Mouse (Mus musculus): ENCODE results near the gene Tomm22. TPM values are rescaled to one million over a fixed set of nuclear protein-coding genes. Genes with fewer than 3 reads are reported as not detected.
A peak's percentile ranks its signal among the peaks of the same experiment; 100 is the strongest.
"Not testable (repeated sequence)": the region's sequence is repeated elsewhere in the genome, so short reads cannot be mapped to it uniquely, and the experiment has no call there.

Tomm22 gene
- 100 to 1,000 TPM; 109 to 139 TPM for total RNA-seq (2021)
- long read RNA-seq, experiment 1, transcript Tomm22-201 (4 exons, 1,569 nt) = major isoform, 119 of 120 reads
- long read RNA-seq, experiment 1, partial matches to known transcripts = 1 of 120 reads
- long read RNA-seq, experiment 1, other reads (novel, unspliced or antisense) = 0 of 120 reads
- long read RNA-seq, experiment 2, transcript Tomm22-201 (4 exons, 1,569 nt) = major isoform, 98 of 102 reads
- long read RNA-seq, experiment 2, partial matches to known transcripts = 0 of 102 reads
- long read RNA-seq, experiment 2, other reads (novel, unspliced or antisense) = 3 of 102 reads

- peak; percentile 89 to 92 for DNase-seq
- intact Hi-C loops (cut with DNase I) = loop anchor here (2.0 kb wide), 1 partner anchor 16 kb away; the partner anchor contains the start of gene Josd1
These were observed at the start of gene Tomm22 for GRCm38 (mm10) chr15:79670249-79670971. Gene Tomm22, plus strand, starts transcription at chr15:79670861.

GRCm38 (mm10) chr15:79630471-79630870 lies 40.2 kb upstream of the Tomm22 start:
- DNase-seq = no peak
- intact Hi-C loops (cut with DNase I) = no loop called here

GRCm38 (mm10) chr15:79641135-79641817 lies 29.4 kb upstream of the Tomm22 start:
- no peak for DNase-seq
- intact Hi-C loops (cut with DNase I) = no loop called here

- intact Hi-C loops (cut with DNase I) = no loop called here
- DNase-seq = no peak
These were observed 25.2 kb upstream of the Tomm22 start for GRCm38 (mm10) chr15:79645483-79645882.

- no peak for DNase-seq
- intact Hi-C loops (cut with DNase I) = no loop called here
These were observed 22.5 kb upstream of the Tomm22 start for GRCm38 (mm10) chr15:79648130-79648529.

- DNase-seq = peak in 1 of 2 experiments; percentile 44
- intact Hi-C loops (cut with DNase I) = loop anchor here (5.0 kb wide), 1 partner anchor 423 kb away; the partner anchor contains the start of genes Gm49486 and Pick1
These were observed 20.1 kb upstream of the Tomm22 start for GRCm38 (mm10) chr15:79650569-79650968.

GRCm38 (mm10) chr15:79651481-79651880 lies 19.2 kb upstream of the Tomm22 start:
- intact Hi-C loops (cut with DNase I) = loop anchor here (5.0 kb wide), 1 partner anchor 424 kb away; the partner anchor contains the start of genes Gm49486 and Pick1
- DNase-seq = no peak

- DNase-seq = no peak
- intact Hi-C loops (cut with DNase I) = no loop called here
These were observed 14.2 kb upstream of the Tomm22 start for GRCm38 (mm10) chr15:79656451-79656850.

- intact Hi-C loops (cut with DNase I) = no loop called here
These were observed 12.7 kb upstream of the Tomm22 start for GRCm38 (mm10) chr15:79657837-79658530.

GRCm38 (mm10) chr15:79658531-79659375 lies 11.9 kb upstream of the Tomm22 start, which contains the start of the genes Fam227a and Cby1:
Gene Fam227a, minus strand, starts transcription at chr15:79658956.
Gene Cby1, plus strand, starts transcription at chr15:79659199.
- intact Hi-C loops (cut with DNase I) = no loop called here
- peak; percentile 97 for DNase-seq

More at GRCm38 (mm10) chr15:79657837-79658530, 12.7 kb upstream of the Tomm22 start:
- peak; percentile 82 to 84 for DNase-seq

GRCm38 (mm10) chr15:79661852-79662251 lies 8.8 kb upstream of the Tomm22 start:
- peak in 1 of 2 experiments; percentile 42 for DNase-seq

GRCm38 (mm10) chr15:79664666-79665065 lies 6.0 kb upstream of the Tomm22 start:
- DNase-seq = no peak
- intact Hi-C loops (cut with DNase I) = loop anchor here (5.0 kb wide), 1 partner anchor 432 kb away; no protein-coding TSS in a partner anchor

More at GRCm38 (mm10) chr15:79661852-79662251, 8.8 kb upstream of the Tomm22 start:
- intact Hi-C loops (cut with DNase I) = no loop called here

GRCm38 (mm10) chr15:79669195-79669594 lies 1.5 kb upstream of the Tomm22 start:
- intact Hi-C loops (cut with DNase I) = loop anchor here (5.0 kb wide), 1 partner anchor 437 kb away; no protein-coding TSS in a partner anchor
- DNase-seq = no peak

- intact Hi-C loops (cut with DNase I) = loop anchor here (2.0 kb wide), 1 partner anchor 16 kb away; the partner anchor contains the start of gene Josd1
- no peak for DNase-seq
These were observed 275 bp downstream of the Tomm22 start for GRCm38 (mm10) chr15:79670972-79671299.

- DNase-seq = not testable (repeated sequence)
- intact Hi-C loops (cut with DNase I) = loop anchor here (2.0 kb wide), 1 partner anchor 15 kb away; the partner anchor contains the start of gene Josd1
These were observed 1.2 kb downstream of the Tomm22 start for GRCm38 (mm10) chr15:79671828-79672348.

- intact Hi-C loops (cut with DNase I) = no loop called here
These were observed 7.3 kb downstream of the Tomm22 start for GRCm38 (mm10) chr15:79677936-79678335.

GRCm38 (mm10) chr15:79681973-79682372 lies 11.3 kb downstream of the Tomm22 start:
- intact Hi-C loops (cut with DNase I) = no loop called here
- DNase-seq = no peak

More at GRCm38 (mm10) chr15:79677936-79678335, 7.3 kb downstream of the Tomm22 start:
- DNase-seq = no peak

- intact Hi-C loops (cut with DNase I) = no loop called here
These were observed 12.5 kb downstream of the Tomm22 start for GRCm38 (mm10) chr15:79683146-79683545.

More at GRCm38 (mm10) chr15:79683146-79683545, 12.5 kb downstream of the Tomm22 start:
- DNase-seq = no peak

Data from heart, postnatal 14 days (tissue).